Mouse (Mus musculus) A20 (cell line): ENCODE measurements around the gene Ggt6.

Experiments
- DNase-seq: peaks from one replicate; pipeline ENCODE4 v3.0.0-alpha.2; 2011; ENCODE audit warnings: low read depth, low spot score

The Ggt6 gene

DNA sequence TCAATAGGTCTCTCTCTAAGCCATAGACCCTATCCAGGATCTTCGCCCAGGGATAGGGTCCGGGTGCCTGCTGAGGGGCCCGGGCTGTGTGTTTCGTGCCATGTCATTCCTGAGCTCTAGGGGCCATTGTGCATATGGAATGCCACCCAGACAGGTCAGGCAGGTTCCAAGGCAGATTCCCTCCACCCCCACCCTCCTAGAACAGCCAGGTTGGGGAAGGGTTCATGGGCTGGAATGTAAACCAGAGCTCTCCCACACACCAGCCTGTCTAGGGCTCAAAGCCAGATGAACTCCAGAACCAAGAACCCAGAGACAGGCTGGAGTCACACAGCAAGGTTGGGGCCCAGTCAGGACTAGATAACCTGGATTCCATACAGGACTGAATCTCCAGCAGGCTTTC, 38.2 kb downstream of the Ggt6 start:
- DNase-seq, result no peak

DNA sequence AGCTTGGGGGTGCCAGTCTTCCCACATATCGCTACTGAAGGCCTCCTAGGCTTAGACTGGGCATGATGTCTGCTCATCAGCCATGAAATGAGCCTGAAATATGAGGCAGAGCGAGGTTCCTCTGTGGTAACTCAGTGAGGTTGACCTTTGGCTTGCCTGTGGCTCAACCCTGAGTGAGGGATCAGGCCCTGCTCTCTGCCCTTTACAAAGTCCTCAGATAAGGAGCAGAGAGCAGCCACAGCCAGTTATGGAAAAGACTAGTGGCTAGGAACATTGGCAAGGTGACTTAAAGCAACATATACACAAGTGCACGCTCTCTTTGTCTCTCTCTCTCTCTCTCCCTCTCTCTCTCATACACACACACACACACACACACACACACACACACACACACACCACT, 39.6 kb downstream of the Ggt6 start:
- no peak for DNase-seq

DNA sequence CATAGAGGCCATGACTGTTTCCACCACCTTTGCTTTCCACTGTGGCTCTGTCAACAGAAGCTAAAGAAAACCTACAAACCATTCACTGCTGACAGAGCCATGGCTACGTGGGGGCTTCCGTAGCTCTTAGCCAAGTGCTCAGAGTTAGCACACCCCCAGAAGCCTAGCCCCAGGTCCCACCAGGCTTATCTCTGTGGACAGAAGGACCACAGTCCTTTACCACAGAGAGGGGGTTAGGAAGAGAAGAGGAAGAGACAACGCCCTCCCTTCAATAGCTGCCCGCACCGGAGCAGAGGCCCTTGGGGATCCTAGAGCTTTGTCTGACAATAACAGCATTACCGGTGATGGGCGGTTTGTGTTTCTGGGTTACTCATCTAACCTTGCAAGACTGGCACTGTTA, 40.1 kb downstream of the Ggt6 start:
- DNase-seq, result no peak

DNA sequence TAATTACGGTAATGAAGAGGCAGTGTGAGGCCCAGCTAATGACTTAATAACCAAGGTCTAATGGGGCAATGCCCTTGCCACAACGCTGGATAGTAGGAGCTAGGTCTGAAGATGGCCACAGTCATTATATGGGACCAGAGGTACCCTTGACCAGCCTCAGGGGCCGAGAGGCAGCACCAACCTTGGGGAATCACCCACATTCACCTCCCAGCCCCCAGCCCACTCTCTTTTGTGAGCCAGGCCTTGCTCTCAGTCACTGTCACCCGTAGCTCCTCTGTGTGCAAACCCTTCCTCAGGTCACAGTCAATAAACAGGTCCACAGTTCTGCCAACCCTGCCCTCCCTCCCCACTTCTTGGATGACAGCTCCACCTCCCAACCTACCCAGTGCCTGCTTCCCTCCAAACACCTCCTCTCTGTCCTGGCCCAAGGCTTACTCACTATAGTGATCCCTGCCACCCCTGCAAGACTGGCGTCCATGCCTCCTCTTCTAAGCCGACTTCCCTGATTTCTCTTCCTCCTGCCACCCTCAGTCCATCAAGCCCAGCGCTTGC, 40.8 kb downstream of the Ggt6 start:
- no peak for DNase-seq

DNA sequence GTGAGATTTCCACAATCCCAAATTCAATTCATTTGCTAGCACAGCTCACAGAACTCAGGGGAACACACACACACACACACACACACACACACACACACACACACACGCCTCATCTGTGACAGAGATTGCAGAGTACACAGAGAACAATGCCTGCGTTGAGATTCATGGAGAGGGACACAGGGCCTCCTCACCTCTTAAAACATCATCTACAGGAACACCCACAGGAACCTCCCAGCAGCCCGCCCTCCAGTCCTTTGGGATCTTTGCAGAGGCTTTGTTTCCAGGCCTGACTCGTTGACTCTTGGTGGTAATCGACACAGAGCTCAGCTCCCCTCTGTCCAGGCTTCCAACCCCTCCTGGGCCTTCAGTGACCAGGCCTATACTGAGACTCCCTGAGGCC, 41.9 kb downstream of the Ggt6 start:
- DNase-seq, result no peak

DNA sequence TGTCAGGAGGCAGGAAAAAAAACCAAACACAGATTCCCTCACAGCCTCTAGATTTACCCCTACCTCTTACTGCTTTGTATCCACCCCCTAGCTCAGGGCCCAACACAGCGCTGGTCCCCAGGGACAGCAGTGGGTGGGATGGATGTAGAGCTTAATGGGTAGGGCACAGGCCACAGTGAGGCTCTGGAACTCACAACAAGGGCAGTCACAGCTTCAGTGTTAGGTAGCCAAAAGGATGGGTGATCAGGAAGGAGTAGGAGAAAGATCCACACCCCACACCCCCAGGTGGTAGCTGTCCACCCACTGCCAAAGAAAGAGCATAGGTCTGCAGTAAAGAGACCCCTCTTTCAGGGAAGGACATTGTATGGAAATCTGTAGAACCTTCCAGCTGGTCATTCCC, 42.3 kb downstream of the Ggt6 start:
- no peak for DNase-seq

DNA sequence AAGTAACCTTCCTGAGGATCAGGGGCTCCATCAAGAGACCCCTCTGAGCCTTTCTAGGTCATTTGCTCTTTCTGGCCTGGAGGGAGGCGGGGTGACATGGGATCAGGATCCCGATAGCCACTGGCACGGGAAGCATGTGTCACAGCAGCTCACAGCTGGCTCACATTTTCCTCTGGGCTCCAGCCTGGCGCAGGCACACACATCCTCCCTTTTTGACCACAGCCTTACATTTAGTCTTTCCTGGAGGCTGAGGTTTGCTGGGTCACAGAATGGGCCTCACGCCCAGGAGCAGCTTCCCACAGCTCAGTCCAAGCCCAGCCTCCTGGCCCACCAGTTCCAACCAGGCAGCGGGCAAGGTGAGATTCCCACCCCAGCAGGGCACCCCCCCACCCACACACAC, 42.9 kb downstream of the Ggt6 start:
- DNase-seq, result no peak

DNA sequence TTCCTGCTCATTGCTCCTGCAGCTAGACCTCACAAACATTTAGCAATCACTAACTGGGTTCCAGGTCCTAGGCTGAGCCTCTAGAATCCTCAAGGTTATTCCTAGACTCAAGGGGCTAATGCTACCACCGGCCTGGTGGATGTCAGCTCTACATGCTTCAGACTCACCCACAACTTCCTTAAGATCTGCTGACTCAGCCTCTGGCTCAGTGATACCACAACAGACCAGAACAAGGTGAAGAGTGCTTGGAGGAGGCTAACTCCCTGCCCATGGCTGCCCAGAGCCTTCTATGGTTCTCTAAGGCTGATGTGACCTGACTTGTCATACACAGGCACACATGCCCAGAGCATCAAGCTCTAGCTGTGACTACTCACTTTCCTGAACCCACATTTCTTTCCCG, 44.2 kb downstream of the Ggt6 start:
- no peak for DNase-seq

DNA sequence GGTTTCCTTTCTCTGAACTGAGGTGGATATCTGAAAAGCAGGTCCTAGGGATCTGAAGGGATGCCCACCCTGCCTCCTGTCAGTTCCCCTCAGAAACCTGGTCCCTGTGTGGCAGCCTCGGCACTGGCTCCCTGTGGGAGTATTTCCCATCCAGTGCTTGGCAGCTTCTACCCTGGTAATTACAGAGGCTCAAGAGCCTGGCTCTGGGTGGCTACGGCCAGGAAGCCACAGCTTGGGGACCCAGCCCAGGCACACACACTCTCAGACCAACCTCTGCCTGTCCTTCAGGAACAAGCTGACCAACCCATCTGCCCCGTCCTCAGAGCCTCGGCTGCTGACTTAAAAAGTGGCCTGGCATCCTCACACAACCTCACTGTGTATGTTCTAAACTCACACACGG, 46.0 kb downstream of the Ggt6 start:
- no peak for DNase-seq

DNA sequence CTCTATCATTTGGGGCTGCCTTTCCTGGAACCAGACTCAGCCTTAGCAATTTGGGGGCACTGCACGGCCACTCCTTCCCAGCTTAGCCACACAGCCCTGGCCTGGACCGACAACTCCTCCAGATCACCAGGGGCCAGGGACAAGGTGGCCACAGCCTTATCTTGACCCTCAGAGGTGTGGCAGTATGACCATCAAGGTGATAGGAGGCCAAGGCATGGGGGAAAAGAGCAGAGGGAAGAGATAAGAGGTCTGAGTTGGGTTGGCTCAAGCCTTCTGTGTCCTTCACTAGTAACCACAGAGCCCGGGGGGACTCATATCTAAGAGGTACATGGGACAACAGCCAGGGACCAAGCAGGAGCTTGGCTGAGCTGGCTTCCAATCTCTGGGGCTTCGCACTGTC, 46.6 kb downstream of the Ggt6 start:
- DNase-seq, result no peak

DNA sequence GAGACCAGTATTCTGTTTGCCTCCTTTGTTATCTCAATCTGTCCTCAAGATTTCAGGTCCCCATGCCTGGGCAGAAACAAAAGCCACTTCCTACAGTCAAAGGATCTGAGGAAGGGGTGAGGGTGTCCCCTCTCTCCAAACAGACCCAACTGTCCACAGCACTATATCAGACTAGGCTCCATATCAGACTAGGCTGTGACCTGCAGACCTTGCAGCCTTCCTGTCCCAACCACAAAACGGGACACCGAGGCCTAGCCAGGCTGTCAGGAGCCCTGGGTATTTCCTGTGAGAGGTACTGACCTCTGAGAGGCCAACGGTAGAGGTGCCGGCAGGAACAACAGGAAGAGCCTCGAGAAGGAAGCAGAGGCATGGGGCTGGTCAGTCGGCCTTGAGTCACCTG, 49.2 kb downstream of the Ggt6 start:
- DNase-seq, result no peak

DNA sequence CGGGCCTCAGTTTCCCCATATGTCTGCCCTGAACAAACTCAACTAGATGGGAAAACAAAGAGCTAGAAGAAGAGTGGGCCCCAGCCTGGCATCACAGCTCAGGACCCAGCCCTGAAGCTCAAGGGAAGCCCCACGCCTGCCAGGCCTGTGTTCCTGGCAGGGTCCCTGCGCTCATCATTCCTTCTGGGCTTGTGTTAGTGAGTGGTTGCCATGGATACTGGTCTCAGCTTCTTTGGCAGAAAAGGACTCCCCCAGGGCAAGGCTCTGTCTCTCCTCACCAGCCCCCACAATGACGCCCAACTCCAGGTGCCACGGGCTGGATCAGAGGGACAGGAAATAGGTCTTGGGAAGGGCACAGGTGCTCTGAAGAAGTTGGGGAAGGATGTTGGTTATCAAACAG, 49.8 kb downstream of the Ggt6 start:
- DNase-seq, result no peak

DNA sequence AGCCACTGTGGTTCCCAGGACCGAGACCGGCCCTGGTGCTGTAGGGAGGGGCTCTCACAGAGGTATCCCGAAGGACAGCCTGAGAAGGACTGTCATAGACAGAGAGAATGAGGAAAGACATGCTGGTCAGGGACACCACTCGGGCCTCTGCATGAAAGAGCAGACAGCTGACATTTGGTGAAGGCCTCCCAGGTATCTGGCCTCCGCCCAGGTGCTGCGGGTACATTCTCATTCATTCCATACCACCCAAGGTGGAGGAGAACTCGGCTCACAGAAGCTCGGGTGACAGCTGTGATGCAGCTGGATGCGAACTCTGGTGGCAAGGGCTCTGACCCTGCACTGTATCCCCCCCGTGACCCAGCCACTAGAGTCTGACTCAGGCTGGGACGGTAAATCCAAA, 50.6 kb downstream of the Ggt6 start:
- no peak for DNase-seq

DNA sequence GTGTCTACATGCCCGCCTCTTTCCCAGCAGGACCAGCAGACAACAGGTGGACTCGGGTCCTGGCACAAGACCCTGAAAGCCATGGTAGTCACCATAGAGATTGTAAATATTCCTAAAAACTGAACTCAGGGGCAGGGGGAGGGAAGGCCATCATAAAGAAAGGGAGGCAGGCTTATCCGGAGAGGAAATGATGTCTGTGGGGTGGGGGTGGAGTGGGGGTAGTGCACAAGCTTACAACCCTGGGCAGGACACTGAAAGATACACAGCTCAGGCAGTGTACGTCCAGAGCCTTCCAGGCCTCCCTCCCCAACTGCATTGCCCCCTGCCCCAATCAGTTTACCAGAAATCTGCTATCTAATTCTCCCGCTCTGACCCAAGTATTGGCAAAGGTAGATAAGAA, 51.8 kb downstream of the Ggt6 start:
- no peak for DNase-seq

DNA sequence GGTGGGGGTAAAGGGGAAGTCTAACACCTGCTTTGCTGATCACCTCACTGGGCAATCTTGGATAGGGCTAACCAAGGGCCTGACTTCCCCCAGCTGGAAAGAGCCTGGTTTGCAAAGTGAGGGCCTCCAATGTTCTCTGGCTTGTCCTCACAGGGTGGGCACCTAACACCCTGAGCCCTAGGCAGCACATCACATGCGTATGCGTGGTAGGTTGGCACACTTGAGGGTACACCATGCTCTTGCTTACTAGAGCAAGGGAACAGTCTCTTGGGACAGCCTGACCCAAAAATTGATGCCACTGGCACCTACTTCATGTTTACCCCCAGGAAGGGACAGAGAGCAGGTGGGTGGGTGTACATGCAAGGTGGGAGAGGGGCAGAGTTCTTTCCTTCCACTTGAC, 52.4 kb downstream of the Ggt6 start:
- no peak for DNase-seq
